Comparison of ENCODE assay signal across 8 mouse cellular contexts in genomic region chr2:103439710-103440109, GRCm38 (mm10). TPM values are rescaled to one million over a fixed set of nuclear protein-coding genes. Genes with fewer than 3 reads are reported as not detected.
DNase-seq lines count a peak whose midpoint lies in the region; ATAC-seq and TF ChIP-seq lines count a peak whose summit lies in the region.

No protein-coding gene starts in this region.

- peak; percentile 24 for DNase-seq in T-cell, adult 2 months (ENCODE audit: low spot score)
- peak; percentile 73 to 87 for DNase-seq in cerebellum, postnatal 25 days
- DNase-seq in frontal cortex, postnatal 36 days (ENCODE audit: low spot score in 2 of 2) = peak; percentile 70 to 85
- peak; percentile 94 for DNase-seq in hindbrain, postnatal 0 days (ENCODE audit: low spot score)
- DNase-seq in left cerebral cortex, adult 2 months (ENCODE audit: extremely low spot score in 1 of 2, low spot score in 2 of 2) = peak; percentile 68 to 79
- peak; percentile 66 for DNase-seq in right cerebral cortex, postnatal 25 days
- DNase-seq in urinary bladder, postnatal 4 days (ENCODE audit: low spot score in 2 of 2) = peak; percentile 50 to 86

- 3% methylated on average over 12 of the region's 12 CpGs for WGBS in hindbrain, postnatal 0 days

- H3K27me3 ChIP-seq in hindbrain, postnatal 0 days (ENCODE audit: insufficient read depth, low read length) = no peaks in the 10 kb centered on the region
- peaks cover 63% of the 10 kb centered on the region for H3K27me3 ChIP-seq in megakaryocyte, embryonic 14.5 days (replicated peaks)

- H3K27ac ChIP-seq in hindbrain, postnatal 0 days = no peak overlapping the region
- H3K27ac ChIP-seq in left cerebral cortex, adult 2 months = no peak overlapping the region

- H3K4me2 ChIP-seq in hindbrain, postnatal 0 days (ENCODE audit: low read depth, low read length) = peak overlapping the region; percentile 49

- no peaks in the 10 kb centered on the region for H3K9me3 ChIP-seq in hindbrain, postnatal 0 days (ENCODE audit: low read length)
- no peaks in the 10 kb centered on the region for H3K9me3 ChIP-seq in megakaryocyte, embryonic 14.5 days

- intact Hi-C loops in left cerebral cortex, adult 2 months (cut with DNase I) = no loop called here

- ATAC-seq in hindbrain, postnatal 0 days = peak; percentile 84

- peak; percentile 88 for TF ChIP-seq CTCF in hindbrain, postnatal 0 days (IDR thresholded peaks at IDR 0.05; ENCODE audit: low read depth)
- TF ChIP-seq CTCF in left cerebral cortex, adult 2 months (IDR thresholded peaks at IDR 0.05) = peak; percentile 84

- H3K9ac ChIP-seq in hindbrain, postnatal 0 days (replicated peaks; ENCODE audit: low read length) = no peak overlapping the region

- no peak overlapping the region for H3K4me3 ChIP-seq in hindbrain, postnatal 0 days (ENCODE audit: low read length)
- H3K4me3 ChIP-seq in left cerebral cortex, adult 2 months = no peak overlapping the region
- peak overlapping the region; percentile 59 for H3K4me3 ChIP-seq in megakaryocyte, embryonic 14.5 days (replicated peaks)

- H3K4me1 ChIP-seq in hindbrain, postnatal 0 days (ENCODE audit: insufficient read depth, low read length) = no peaks in the 10 kb centered on the region; the same call in 1 of the 2 replicates
- peaks cover 20% of the 10 kb centered on the region for H3K4me1 ChIP-seq in megakaryocyte, embryonic 14.5 days

- H3K36me3 ChIP-seq in hindbrain, postnatal 0 days (ENCODE audit: insufficient read depth, low read length) = no peaks in the 10 kb centered on the region
- no peaks in the 10 kb centered on the region for H3K36me3 ChIP-seq in megakaryocyte, embryonic 14.5 days (replicated peaks; ENCODE audit: low read length)

RNA-seq across cellular contexts. Expression of gene Elf5, which starts 28.2 kb away (rescaled TPM):
- total RNA-seq in hindbrain, postnatal 0 days (2014; rRNA removed) = 0.07 TPM in 1 of 2 replicates, not detected in the other
- polyA plus RNA-seq in hindbrain, postnatal 0 days (2015; fragmentation: Nextera tagmentation; extraction: Ambion mirVana) = not detected in 2 replicates
- total RNA-seq in left cerebral cortex, adult 2 months (2021) = 1 to 10 TPM in 1 of 2 experiments, under 1 TPM in 1; 0.79 to 1.1 TPM
- not detected in 2 replicates for polyA plus RNA-seq in megakaryocyte, embryonic 14.5 days (2012; ENCODE audit: insufficient read depth, low replicate concordance)

RNA-seq across cellular contexts. Expression of gene Cat, which starts 45.2 kb away (rescaled TPM):
- total RNA-seq in hindbrain, postnatal 0 days (2014; rRNA removed) = 112 and 116 TPM in 2 replicates
- 58.5 and 71.4 TPM in 2 replicates for polyA plus RNA-seq in hindbrain, postnatal 0 days (2015; fragmentation: Nextera tagmentation; extraction: Ambion mirVana)
- total RNA-seq in left cerebral cortex, adult 2 months (2021) = 10 to 100 TPM; 42.5 to 46.9 TPM
- polyA plus RNA-seq in megakaryocyte, embryonic 14.5 days (2012; ENCODE audit: insufficient read depth, low replicate concordance) = 42.4 and 46.3 TPM in 2 replicates

Comparison
In these comparisons a context has a peak if more than half of its experiments do, and no peak if none do; other contexts are left out.
1. DNase-seq: peak in every context shown above with its lines; median percentile 94 in hindbrain, postnatal 0 days; 80 in cerebellum, postnatal 25 days; 78 in frontal cortex, postnatal 36 days; 74 in left cerebral cortex, adult 2 months; 68 in urinary bladder, postnatal 4 days; 66 in right cerebral cortex, postnatal 25 days; 24 in T-cell, adult 2 months.